Mouse (Mus musculus) frontal cortex, postnatal 25 days (tissue): ENCODE data around the gene Olfr316.

ENCODE experiments used
- DNase-seq, 2 experiments: peaks; one replicate each; pipeline ENCODE4 v3.0.0; 2022; ENCODE audit warnings: low spot score in 2 of 2

Olfr316 gene

GRCm38 (mm10) chr11:58804393-58804792 is 51.9 kb downstream of the Olfr316 start:
- no peak for DNase-seq
